Mouse (Mus musculus) hindbrain, embryonic 16.5 days (tissue): Measurements from ENCODE around the gene St6galnac4. TPM values are rescaled to one million over a fixed set of nuclear protein-coding genes. Genes with fewer than 3 reads are reported as not detected.
A peak's percentile ranks its signal among the peaks of the same experiment; 100 is the strongest.

Experiments used
- ATAC-seq: fragments of 200-750 bp; cut with Nextera tagmentation; 2 replicates; pipeline ENCODE4 v1.8.0; 2017; ENCODE audit warnings: moderate TSS enrichment, moderate library complexity
- H3K27ac ChIP-seq: fragments of 300-500 bp; sonication (generic); 2 replicates; pipeline ENCODE4 v1.5.1; 2014; ENCODE audit warnings: low read depth, mild to moderate bottlenecking, control low read depth, low read length, moderate library complexity
- H3K27me3 ChIP-seq: fragments of 300-500 bp; sonication (generic); replicated peaks from 2 replicates; pipeline ENCODE4 v1.6.1; 2014; ENCODE audit warnings: low read length; ENCODE audit not compliant: control insufficient read depth, insufficient read depth
- H3K36me3 ChIP-seq: fragments of 300-500 bp; sonication (generic); 2 replicates; pipeline ENCODE4 v1.6.1; 2014; ENCODE audit warnings: mild to moderate bottlenecking, low read length, moderate library complexity, mixed read lengths; ENCODE audit not compliant: control insufficient read depth, insufficient read depth
- H3K4me1 ChIP-seq: fragments of 300-500 bp; sonication (generic); 2 replicates; pipeline ENCODE4 v1.6.1; 2014; ENCODE audit warnings: low read depth, low read length; ENCODE audit not compliant: control insufficient read depth, insufficient read depth
- H3K4me2 ChIP-seq: fragments of 300-500 bp; sonication (generic); 2 replicates; pipeline ENCODE4 v1.6.1; 2014; ENCODE audit warnings: mild to moderate bottlenecking, low read length, control low read depth, moderate library complexity
- H3K4me3 ChIP-seq: fragments of 300-500 bp; sonication (generic); 2 replicates; pipeline ENCODE4 v1.5.1; 2014; ENCODE audit warnings: mild to moderate bottlenecking, low read length, control low read depth, moderate library complexity
- H3K9ac ChIP-seq: fragments of 300-500 bp; sonication (generic); 2 replicates; pipeline ENCODE4 v1.6.1; 2014; ENCODE audit warnings: low read depth, mild to moderate bottlenecking, control low read depth, low read length, moderate library complexity
- H3K9me3 ChIP-seq: fragments of 300-500 bp; sonication (generic); 2 replicates; pipeline ENCODE4 v1.6.1; 2014; ENCODE audit warnings: mild to moderate bottlenecking, low read length, moderate library complexity; ENCODE audit not compliant: control insufficient read depth
- WGBS: fragments of 180-500 bp; shearing (Covaris S2); extraction: QIAGEN DNeasy Blood & Tissue Kit; methylation state at CpG from one replicate; pipeline ENCODE4 v1.1.7; 2014; 5-methylcytosine and 5-hydroxymethylcytosine counted together
- polyA plus RNA-seq: library from polyadenylated mRNA; unstranded; fragments of >200 nt; fragmentation: Nextera tagmentation; extraction: Ambion mirVana; gene quantifications from 2 replicates; pipeline ENCODE4 v1.2.1, GENCODE M21; 2015

St6galnac4 gene
- polyA plus RNA-seq = 49.6 and 54.3 TPM in 2 replicates

GRCm38 (mm10) chr2:32586871-32587351 lies at the start of gene St6galnac4:
St6galnac4 (plus strand) TSS chr2:32587095.
- 0% methylated on average over 21 of the region's 38 CpGs for WGBS
- peak within 1 kb of the TSS; percentile 85 for H3K9ac ChIP-seq
- H3K4me1 ChIP-seq = peaks cover 27% of the 10 kb centered on the region
- no peaks in the 10 kb centered on the region for H3K36me3 ChIP-seq
- H3K4me3 ChIP-seq = peak within 1 kb of the TSS; percentile 71
- peak; percentile 82 for ATAC-seq
- H3K9me3 ChIP-seq = no peaks in the 10 kb centered on the region
- H3K27me3 ChIP-seq = no peaks in the 10 kb centered on the region
- H3K27ac ChIP-seq = peak within 1 kb of the TSS; percentile 74; the same call in 1 of the 2 replicates
- peak within 1 kb of the TSS; percentile 76 for H3K4me2 ChIP-seq

GRCm38 (mm10) chr2:32537360-32537905 lies 49.5 kb upstream of the St6galnac4 start:
- Histone ChIP-seq H3K27ac (peak overlapping the region; percentile 73), H3K36me3 (no peaks in the 10 kb centered on the region), H3K9ac (peak overlapping the region; percentile 98), H3K9me3 (no peaks in the 10 kb centered on the region), H3K4me1 (peaks cover 45% of the 10 kb centered on the region), H3K4me2 (peak overlapping the region; percentile 85), H3K4me3 (peak overlapping the region; percentile 88), H3K27me3 (no peaks in the 10 kb centered on the region)
- ATAC-seq = no peak
- WGBS = 12% methylated on average over 9 of the region's 9 CpGs

GRCm38 (mm10) chr2:32537941-32538340 lies 49.0 kb upstream of the St6galnac4 start:
- Histone ChIP-seq H3K4me1 (peaks cover 49% of the 10 kb centered on the region), H3K4me3 (peak overlapping the region; percentile 88), H3K4me2 (peak overlapping the region; percentile 85), H3K9ac (peak overlapping the region; percentile 1; the same call in 1 of the 2 replicates), H3K27me3 (no peaks in the 10 kb centered on the region), H3K36me3 (no peaks in the 10 kb centered on the region), H3K27ac (no peak overlapping the region), H3K9me3 (no peaks in the 10 kb centered on the region)
- WGBS = 67% methylated on average over 5 of the region's 5 CpGs
- ATAC-seq = no peak

GRCm38 (mm10) chr2:32538461-32538860 lies 48.4 kb upstream of the St6galnac4 start:
- no peak for ATAC-seq
- Histone ChIP-seq H3K27ac (no peak overlapping the region), H3K27me3 (no peaks in the 10 kb centered on the region), H3K36me3 (no peaks in the 10 kb centered on the region), H3K4me3 (peak overlapping the region; percentile 88; the same call in 1 of the 2 replicates), H3K9ac (no peak overlapping the region), H3K9me3 (no peaks in the 10 kb centered on the region), H3K4me1 (peaks cover 51% of the 10 kb centered on the region), H3K4me2 (peak overlapping the region; percentile 85)
- WGBS = 57% methylated on average over 4 of the region's 4 CpGs

- Histone ChIP-seq H3K9ac (no peak overlapping the region), H3K27me3 (no peaks in the 10 kb centered on the region), H3K9me3 (no peaks in the 10 kb centered on the region), H3K4me1 (peaks cover 45% of the 10 kb centered on the region), H3K4me3 (no peak overlapping the region), H3K27ac (no peak overlapping the region), H3K4me2 (peak overlapping the region; percentile 1; the same call in 1 of the 2 replicates), H3K36me3 (no peaks in the 10 kb centered on the region)
- ATAC-seq = no peak
- WGBS = 82% methylated on average over 14 of the region's 14 CpGs
Observed at GRCm38 (mm10) chr2:32539452-32539981, 47.4 kb upstream of the St6galnac4 start.

- no peak for ATAC-seq
- Histone ChIP-seq H3K36me3 (no peaks in the 10 kb centered on the region), H3K9me3 (no peaks in the 10 kb centered on the region), H3K4me1 (peaks cover 39% of the 10 kb centered on the region), H3K27ac (no peak overlapping the region), H3K9ac (no peak overlapping the region), H3K27me3 (no peaks in the 10 kb centered on the region), H3K4me2 (no peak overlapping the region), H3K4me3 (no peak overlapping the region)
- 91% methylated on average over 2 of the region's 2 CpGs for WGBS
Observed at GRCm38 (mm10) chr2:32541333-32541908, 45.5 kb upstream of the St6galnac4 start.

- no peak overlapping the region for H3K9ac ChIP-seq
- H3K27ac ChIP-seq = no peak overlapping the region
- no peaks in the 10 kb centered on the region for H3K36me3 ChIP-seq
- H3K4me2 ChIP-seq = no peak overlapping the region
- no peak for ATAC-seq
- no peaks in the 10 kb centered on the region for H3K27me3 ChIP-seq
- 91% methylated on average over 4 of the region's 4 CpGs for WGBS
- no peak overlapping the region for H3K4me3 ChIP-seq
- no peaks in the 10 kb centered on the region for H3K9me3 ChIP-seq
- H3K4me1 ChIP-seq = peaks cover 33% of the 10 kb centered on the region
Observed at GRCm38 (mm10) chr2:32541986-32542573, 44.8 kb upstream of the St6galnac4 start.

GRCm38 (mm10) chr2:32543031-32543449 lies 43.9 kb upstream of the St6galnac4 start:
- H3K9me3 ChIP-seq = no peaks in the 10 kb centered on the region
- no peaks in the 10 kb centered on the region for H3K27me3 ChIP-seq
- no peak overlapping the region for H3K27ac ChIP-seq
- no peaks in the 10 kb centered on the region for H3K36me3 ChIP-seq
- H3K9ac ChIP-seq = no peak overlapping the region
- H3K4me2 ChIP-seq = no peak overlapping the region
- peaks cover 23% of the 10 kb centered on the region for H3K4me1 ChIP-seq
- 54% methylated on average over 3 of the region's 3 CpGs for WGBS
- no peak overlapping the region for H3K4me3 ChIP-seq
- no peak for ATAC-seq

- 84% methylated on average over 1 of the region's 1 CpGs for WGBS
- H3K9ac ChIP-seq = no peak overlapping the region
Observed at GRCm38 (mm10) chr2:32546951-32547350, 39.9 kb upstream of the St6galnac4 start.

More at GRCm38 (mm10) chr2:32546951-32547350, 39.9 kb upstream of the St6galnac4 start:
- no peak for ATAC-seq
- Histone ChIP-seq H3K4me3 (no peak overlapping the region), H3K4me2 (no peak overlapping the region), H3K27me3 (no peaks in the 10 kb centered on the region), H3K9me3 (no peaks in the 10 kb centered on the region), H3K27ac (no peak overlapping the region), H3K4me1 (peaks cover 11% of the 10 kb centered on the region; the same call in 1 of the 2 replicates), H3K36me3 (no peaks in the 10 kb centered on the region)
